Mouse (Mus musculus) limb, embryonic 14.5 days (tissue): Measurements from ENCODE around the gene Tmem254c. TPM values are rescaled to one million over a fixed set of nuclear protein-coding genes. Genes with fewer than 3 reads are reported as not detected.
"Not testable (repeated sequence)": the region's sequence is repeated elsewhere in the genome, so short reads cannot be mapped to it uniquely, and the experiment has no call there.

Source experiments
- ATAC-seq: fragments of 200-750 bp; cut with Nextera tagmentation; 2 replicates; pipeline ENCODE4 v1.8.0; 2017; ENCODE audit warnings: low read depth, moderate number of reproducible peaks, moderate TSS enrichment; ENCODE audit not compliant: low FRiP score
- DNase-seq: peaks from one replicate; pipeline ENCODE4 v3.0.0-alpha.2; 2015; ENCODE audit warnings: low spot score
- H3K27ac ChIP-seq: fragments of 300-500 bp; sonication (generic); replicated peaks from 2 replicates; pipeline ENCODE4 v1.5.1; 2014; ENCODE audit warnings: low read depth, mild to moderate bottlenecking, low read length, moderate library complexity, mixed read lengths
- H3K27me3 ChIP-seq: fragments of 300-500 bp; sonication (generic); 2 replicates; pipeline ENCODE4 v1.6.1; 2014; ENCODE audit warnings: low read length, mixed read lengths; ENCODE audit not compliant: control insufficient read depth, insufficient read depth
- H3K36me3 ChIP-seq: fragments of 300-500 bp; sonication (generic); 2 replicates; pipeline ENCODE4 v1.6.1; 2014; ENCODE audit warnings: mild to moderate bottlenecking, low read length, moderate library complexity, mixed read lengths; ENCODE audit not compliant: control insufficient read depth, insufficient read depth
- H3K4me1 ChIP-seq: fragments of 300-500 bp; sonication (generic); 2 replicates; pipeline ENCODE4 v1.6.1; 2014; ENCODE audit warnings: antibody characterized with exemption, low read length, mixed read lengths; ENCODE audit not compliant: control insufficient read depth, insufficient read depth
- H3K4me2 ChIP-seq: fragments of 300-500 bp; sonication (generic); replicated peaks from 2 replicates; pipeline ENCODE4 v1.6.1; 2014; ENCODE audit warnings: low read depth, mild to moderate bottlenecking, low read length, moderate library complexity; ENCODE audit not compliant: severe bottlenecking
- H3K4me3 ChIP-seq: fragments of 300-500 bp; sonication (generic); replicated peaks from 2 replicates; pipeline ENCODE4 v1.5.1; 2014; ENCODE audit warnings: low read length
- H3K9ac ChIP-seq: fragments of 300-500 bp; sonication (generic); 2 replicates; pipeline ENCODE4 v1.6.1; 2014; ENCODE audit warnings: mild to moderate bottlenecking, low read depth, low read length, moderate library complexity; ENCODE audit not compliant: severe bottlenecking
- H3K9me3 ChIP-seq: fragments of 300-500 bp; sonication (generic); 2 replicates; pipeline ENCODE4 v1.6.1; 2016; ENCODE audit warnings: low read length; ENCODE audit not compliant: control insufficient read depth
- whole genome bisulfite sequencing: fragments of 180-500 bp; shearing (Covaris S2); extraction: QIAGEN DNeasy Blood & Tissue Kit; methylation state at CpG from one replicate; pipeline ENCODE4 v1.1.7; 2014; 5-methylcytosine and 5-hydroxymethylcytosine counted together
- polyA plus RNA-seq, 2 experiments: library from polyadenylated mRNA; depleted of rRNA in 1 of 2; stranded (reverse) in 1 of 2; unstranded in 1 of 2; fragments of >200 nt; fragmentation: Nextera tagmentation in 1 of 2; extraction: Ambion mirVana in 1 of 2; gene quantifications; 2 replicates each; pipeline versions ENCODE4 v1.2.1 to v1.2.3; 2012 to 2014

The Tmem254c gene
- polyA plus RNA-seq (2012; rRNA removed) (6.0 and 8.4 TPM in 2 replicates), polyA plus RNA-seq (2014; fragmentation: Nextera tagmentation; extraction: Ambion mirVana) (47.7 and 56.8 TPM in 2 replicates)

DNA sequence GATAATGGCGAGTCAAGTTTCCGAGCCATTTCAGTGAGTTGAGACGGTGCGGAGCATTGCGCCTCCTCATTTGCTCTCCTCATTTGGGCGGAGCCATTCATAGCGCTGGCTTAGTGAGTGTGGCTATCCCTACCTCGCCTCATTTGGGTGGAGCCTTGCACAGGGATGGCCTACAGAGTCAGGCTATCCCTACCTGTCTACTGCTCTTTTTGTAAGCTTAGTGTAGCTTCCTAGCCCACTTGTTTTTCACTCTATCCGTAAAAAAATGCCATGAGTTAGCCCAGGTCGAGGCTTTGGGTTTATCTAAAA, at the start of gene Tmem254c:
Gene Tmem254c, minus strand, starts transcription at position 31 of the 309 bp plus-strand sequence.
- not testable (repeated sequence) for H3K4me2 ChIP-seq, H3K27ac ChIP-seq, H3K9me3 ChIP-seq, H3K4me1 ChIP-seq, H3K27me3 ChIP-seq, H3K4me3 ChIP-seq, H3K9ac ChIP-seq, DNase-seq, H3K36me3 ChIP-seq
- no CpG with 5 or more reads among the region's 10 CpGs for WGBS
- ATAC-seq: peak; percentile 86; the same call in 1 of the 2 replicates

DNA sequence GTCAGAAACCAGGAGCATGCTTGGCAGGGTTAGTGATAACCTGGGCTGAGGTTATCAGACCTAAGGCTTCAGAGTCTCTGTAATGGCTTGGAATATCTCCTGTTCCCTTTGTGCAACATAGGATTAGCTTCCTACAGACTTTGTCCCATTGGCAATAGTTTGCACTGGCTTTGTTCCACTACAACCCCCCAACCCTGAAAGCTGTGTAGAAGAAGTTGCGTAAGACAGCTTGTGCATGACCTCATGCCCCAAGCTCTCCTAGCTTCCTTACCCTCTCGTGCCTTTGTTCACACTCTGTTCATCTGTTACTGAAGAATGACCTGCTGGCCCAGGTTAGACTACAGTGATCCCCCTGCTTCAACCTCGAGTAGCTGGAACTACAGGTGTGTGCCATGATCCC, 30.5 kb upstream of the Tmem254c start:
- no CpG with 5 or more reads among the region's 3 CpGs for WGBS

DNA sequence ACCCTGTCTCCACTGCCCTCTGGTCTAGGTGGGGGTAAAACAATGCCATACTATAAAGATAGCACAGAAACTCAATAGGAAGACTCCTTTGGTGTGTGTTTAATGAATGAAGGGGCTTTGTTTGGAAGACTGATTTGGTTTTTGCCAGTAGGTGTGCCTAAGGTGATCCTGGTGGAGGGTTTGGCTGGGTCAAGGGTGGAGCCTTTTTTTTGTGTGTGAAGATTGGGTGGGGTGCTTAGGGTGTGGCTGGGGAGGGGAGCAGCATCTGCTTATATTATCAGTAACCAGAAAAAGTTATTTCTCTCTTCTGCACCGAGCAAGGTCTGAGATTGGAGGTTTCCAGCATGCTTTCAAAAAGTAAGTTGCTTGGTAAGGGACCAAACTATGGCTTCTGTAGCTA, 14.8 kb upstream of the Tmem254c start, which contains the start of gene Cphx3:
Gene Cphx3, plus strand, starts transcription at position 301 of the 400 bp plus-strand sequence.
- H3K4me1 ChIP-seq, H3K27me3 ChIP-seq, DNase-seq, H3K4me2 ChIP-seq, H3K27ac ChIP-seq, H3K36me3 ChIP-seq, ATAC-seq, H3K9ac ChIP-seq, H3K9me3 ChIP-seq, H3K4me3 ChIP-seq: not testable (repeated sequence)
- WGBS: no CpG with 5 or more reads among the region's 1 CpGs

More for the DNA sequence above, 30.5 kb upstream of the Tmem254c start:
- not testable (repeated sequence) for H3K27ac ChIP-seq, H3K9ac ChIP-seq, ATAC-seq, H3K4me2 ChIP-seq, H3K36me3 ChIP-seq, H3K9me3 ChIP-seq, H3K4me1 ChIP-seq, H3K4me3 ChIP-seq, H3K27me3 ChIP-seq, DNase-seq

DNA sequence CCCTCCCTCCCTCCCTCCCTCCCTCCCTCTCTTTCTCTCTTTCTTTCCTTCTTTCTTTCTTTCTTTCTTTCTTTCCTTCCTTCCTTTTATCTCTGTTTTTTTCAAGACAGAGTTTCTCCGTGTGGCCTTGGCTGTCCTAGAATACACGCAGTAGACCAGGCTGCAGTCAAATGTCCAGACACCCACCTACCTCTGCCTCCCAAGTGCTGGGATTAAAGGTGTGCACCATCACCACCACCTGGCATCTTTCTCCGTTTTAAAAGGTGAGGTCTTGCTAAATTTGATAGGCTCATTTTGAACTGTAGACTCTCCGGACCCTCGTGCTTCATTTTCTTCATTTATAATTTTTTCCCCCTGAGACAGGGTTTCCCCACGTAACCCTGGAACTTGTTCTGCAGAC, 14.1 kb upstream of the Tmem254c start, which contains the start of gene Cphx2:
Gene Cphx2, plus strand, starts transcription at position 301 of the 400 bp plus-strand sequence.
- not testable (repeated sequence) for H3K9ac ChIP-seq

DNA sequence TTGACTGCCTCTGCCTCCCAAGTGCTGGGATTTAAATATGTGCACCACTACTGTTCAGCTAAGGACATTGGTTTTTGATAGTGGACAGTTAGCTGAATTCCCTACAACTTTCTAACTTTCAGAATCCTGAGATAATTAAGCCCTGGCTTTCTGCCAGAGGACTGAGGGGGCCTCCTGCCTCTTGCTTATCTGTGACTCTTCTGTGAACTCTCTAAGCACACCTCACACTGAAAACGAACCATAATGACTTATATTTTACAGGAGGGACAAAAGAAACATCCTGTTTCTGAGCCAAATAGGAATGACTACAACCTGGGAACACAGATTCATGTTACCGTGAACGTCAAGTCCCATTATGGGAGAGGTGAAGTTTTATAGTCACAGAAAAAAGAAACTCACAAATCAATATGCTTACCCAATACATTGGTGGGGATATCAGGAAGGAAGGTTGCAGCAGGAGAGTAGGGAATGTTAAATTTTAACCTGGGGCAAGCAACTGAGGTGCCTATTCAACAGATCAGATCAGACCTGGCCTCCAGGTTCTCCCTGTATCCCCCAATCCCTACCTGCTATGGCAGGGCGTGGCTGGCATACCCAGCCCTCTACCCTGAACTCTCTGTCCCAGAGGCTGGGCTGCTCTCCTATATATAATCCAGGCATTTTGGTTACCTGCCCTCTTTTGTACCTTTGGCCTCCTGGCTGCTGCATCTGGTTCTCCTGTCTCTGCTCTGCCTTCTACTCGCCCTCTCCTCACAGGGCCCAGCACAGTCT, 9.7 kb upstream of the Tmem254c start:
- H3K4me2 ChIP-seq, H3K27ac ChIP-seq, H3K9ac ChIP-seq, DNase-seq, H3K4me1 ChIP-seq, H3K9me3 ChIP-seq, H3K36me3 ChIP-seq, H3K27me3 ChIP-seq, ATAC-seq, H3K4me3 ChIP-seq: not testable (repeated sequence)
- no CpG with 5 or more reads among the region's 5 CpGs for WGBS

More for the DNA sequence above, 14.1 kb upstream of the Tmem254c start, which contains the start of gene Cphx2:
- H3K36me3 ChIP-seq, H3K4me2 ChIP-seq, H3K4me3 ChIP-seq, DNase-seq, H3K4me1 ChIP-seq, H3K27ac ChIP-seq, H3K9me3 ChIP-seq, ATAC-seq, H3K27me3 ChIP-seq: not testable (repeated sequence)
- WGBS: no CpG with 5 or more reads among the region's 6 CpGs

DNA sequence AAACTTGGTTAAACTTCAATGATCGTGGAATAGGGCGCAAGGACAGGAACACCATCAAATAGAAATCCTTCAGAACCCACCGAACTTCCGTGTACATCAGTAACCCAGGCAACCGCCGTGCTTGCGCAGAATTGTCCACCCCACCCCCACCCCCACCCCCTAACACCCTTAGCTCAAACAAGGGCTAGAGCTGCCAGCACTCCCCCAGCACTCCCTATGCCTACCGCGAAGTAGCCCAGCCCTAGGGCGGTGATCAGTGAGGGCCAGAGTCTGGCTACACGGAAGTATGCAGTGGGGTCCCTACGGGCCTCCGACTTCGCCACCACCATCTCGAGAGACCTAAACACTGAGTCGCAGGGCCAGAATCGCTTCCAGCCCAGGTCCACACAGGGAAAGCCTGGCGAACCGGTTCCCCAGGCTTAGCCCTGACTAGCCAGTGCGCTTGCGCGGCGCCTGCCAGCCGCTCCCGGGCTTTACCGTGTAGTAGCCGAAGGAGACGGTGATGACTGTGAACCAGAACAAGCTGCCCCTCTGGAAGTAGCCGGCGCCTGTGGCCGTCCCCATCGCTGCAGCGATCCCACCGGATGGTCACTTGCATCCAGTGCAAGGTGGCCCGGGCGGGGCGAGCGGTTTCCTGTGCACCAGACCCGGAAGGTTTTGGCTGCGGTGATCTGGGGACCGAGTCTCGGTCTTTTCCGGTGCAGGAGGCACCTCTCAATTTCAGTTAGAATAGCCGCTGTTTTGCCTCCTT, 406 bp downstream of the Tmem254c start:
- ATAC-seq: peak; percentile 87
- not testable (repeated sequence) for H3K27me3 ChIP-seq, H3K4me1 ChIP-seq, H3K4me3 ChIP-seq, H3K9me3 ChIP-seq, H3K36me3 ChIP-seq, H3K9ac ChIP-seq, H3K4me2 ChIP-seq, H3K27ac ChIP-seq, DNase-seq
- WGBS: no CpG with 5 or more reads among the region's 44 CpGs

DNA sequence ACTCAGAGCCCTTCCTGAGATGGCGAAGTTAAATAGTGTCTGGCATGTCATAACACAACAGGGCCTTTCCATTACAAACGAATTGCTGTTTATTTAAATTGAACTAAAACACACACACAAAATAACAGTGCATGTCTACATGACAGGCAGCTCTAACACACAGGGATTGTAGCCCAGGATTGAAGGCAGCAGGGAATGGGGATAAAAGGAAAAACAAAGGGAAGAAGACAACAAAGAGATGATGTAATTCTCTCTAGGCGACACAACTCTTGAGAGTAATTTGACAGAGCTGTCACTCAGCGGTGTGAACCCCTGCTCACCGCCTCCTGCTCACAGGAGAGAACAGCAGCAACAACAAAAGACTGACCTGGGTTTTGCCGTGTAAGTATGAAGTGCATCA, 7.8 kb downstream of the Tmem254c start:
- not testable (repeated sequence) for DNase-seq

DNA sequence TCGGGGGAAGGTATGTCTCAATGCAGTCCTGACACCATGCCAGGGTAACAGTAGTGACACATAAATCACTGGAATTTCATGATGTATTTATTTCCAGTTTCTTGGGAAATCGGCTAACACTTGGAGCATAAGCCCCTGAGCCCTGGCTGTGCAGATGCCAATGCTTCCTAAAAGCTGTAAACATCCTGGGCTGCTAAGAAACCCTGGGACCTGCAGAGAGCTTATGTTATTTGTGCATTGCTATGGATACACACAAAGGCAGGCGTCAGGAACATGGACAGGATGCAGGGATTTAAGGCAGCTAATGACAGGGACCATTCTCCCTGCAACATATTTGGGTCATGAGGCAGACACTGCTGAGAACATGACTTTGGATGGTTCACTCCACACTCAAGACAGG, 9.0 kb downstream of the Tmem254c start:
- not testable (repeated sequence) for H3K36me3 ChIP-seq, H3K27ac ChIP-seq, H3K4me1 ChIP-seq, H3K9ac ChIP-seq, H3K4me3 ChIP-seq, DNase-seq, H3K9me3 ChIP-seq, H3K27me3 ChIP-seq, H3K4me2 ChIP-seq
- whole genome bisulfite sequencing: no CpG with 5 or more reads among the region's 3 CpGs
- ATAC-seq: peak; percentile 44; the same call in 1 of the 2 replicates

More for the DNA sequence above, 7.8 kb downstream of the Tmem254c start:
- H3K27me3 ChIP-seq, H3K9me3 ChIP-seq, H3K4me2 ChIP-seq, H3K4me3 ChIP-seq, H3K36me3 ChIP-seq, ATAC-seq, H3K4me1 ChIP-seq, H3K27ac ChIP-seq, H3K9ac ChIP-seq: not testable (repeated sequence)
- no CpG with 5 or more reads among the region's 6 CpGs for WGBS
